Mouse (Mus musculus): Measurements from ENCODE around the gene Fam114a1.

GRCm38 (mm10) chr5:65046442-65047284 is 76.8 kb downstream of the Fam114a1 start:
- no peak for TF ChIP-seq CTCF (IDR thresholded peaks at IDR 0.05; ENCODE audit: low read depth)
- TF ChIP-seq EP300 (IDR thresholded peaks at IDR 0.05; ENCODE audit: low read depth): no peak

Measured in liver, embryonic 14.5 days (tissue).